Mouse (Mus musculus) cerebellum, postnatal 36 days (tissue): ENCODE measurements at regions not wholly inside any gene's neighbourhood (a gene's known extent, or its start where the extent isn't known, plus 50 kb on each side); places are given as distances from the start of the nearest gene placed in this dataset.

ENCODE experiments used
- DNase-seq, 2 experiments: peaks; one replicate each; pipeline ENCODE4 v3.0.0; 2021 to 2022; ENCODE audit warnings: mixed read lengths in 2 of 2

GRCm38 (mm10) chr16:92890713-92891112 is 64.8 kb upstream of the Runx1 start:
- DNase-seq: no peak

GRCm38 (mm10) chr16:92889537-92889936 is 63.6 kb upstream of the Runx1 start:
- no peak for DNase-seq

- DNase-seq: no peak
These were observed 60.3 kb upstream of the Runx1 start for GRCm38 (mm10) chr16:92886226-92886625.

GRCm38 (mm10) chr16:92883821-92884272 is 57.9 kb upstream of the Runx1 start:
- DNase-seq: no peak

- DNase-seq: no peak
These were observed 54.6 kb upstream of the Runx1 start for GRCm38 (mm10) chr16:92880356-92881043.

- no peak for DNase-seq
These were observed 52.1 kb upstream of the Runx1 start for GRCm38 (mm10) chr16:92878081-92878480.
